Mouse (Mus musculus) neutrophil, adult 59 days (primary cell): Measurements from ENCODE around the gene Mmp2. TPM values are rescaled to one million over a fixed set of nuclear protein-coding genes. Genes with fewer than 3 reads are reported as not detected.

ENCODE experiments used
- total RNA-seq, 2 experiments: library from RNA; stranded (reverse); gene quantifications; 1 replicate in 1 of 2; 2 replicates in 1 of 2; pipeline ENCODE4 v1.2.4; 2023

The Mmp2 gene
- total RNA-seq, result 1 to 10 TPM in 1 of 2 experiments, under 1 TPM in 1; 0.76 to 1.3 TPM

GRCm38 (mm10) chr8:92827243-92828034 is at the start of gene Mmp2:
TSS of gene Mmp2 (plus strand) at chr8:92827291.

DNA sequence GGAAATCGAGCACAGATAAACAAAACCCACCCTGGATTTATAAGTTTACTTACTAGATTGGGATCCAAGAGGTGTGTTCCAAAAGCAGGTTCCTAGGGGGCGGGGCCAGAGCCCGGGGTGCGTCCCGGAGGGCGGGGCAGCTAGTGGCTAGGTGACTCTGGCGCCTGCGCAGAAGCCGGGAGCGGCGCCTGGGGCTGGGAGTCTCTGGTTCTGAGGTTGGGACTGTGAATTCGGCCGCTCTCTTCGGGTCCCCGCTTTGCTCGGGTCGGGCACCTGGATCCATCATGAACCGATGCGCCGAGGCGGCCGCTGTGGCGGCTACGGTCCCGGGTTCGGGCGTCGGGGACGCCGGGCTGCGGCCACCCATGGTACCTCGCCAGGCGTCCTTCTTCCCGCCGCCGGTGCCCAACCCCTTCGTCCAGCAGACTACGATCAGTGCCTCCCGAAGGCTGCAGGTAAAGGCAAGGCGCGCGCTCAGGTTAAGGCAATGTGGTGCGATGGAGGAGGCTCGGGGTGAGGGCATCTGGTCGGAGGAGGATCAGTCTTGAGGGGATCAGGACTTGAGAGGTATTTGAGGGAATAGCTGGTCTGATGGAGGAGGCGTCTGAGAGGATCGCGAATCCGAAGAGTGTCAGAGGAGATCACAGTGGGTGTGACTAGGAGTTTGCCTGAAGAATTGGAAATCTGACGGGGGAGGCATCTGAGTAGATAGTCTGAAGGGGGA is 28.2 kb downstream of the Mmp2 start, which contains the start of gene Lpcat2:
TSS of gene Lpcat2 (plus strand) at position 169 of the 724 bp plus-strand sequence.

DNA sequence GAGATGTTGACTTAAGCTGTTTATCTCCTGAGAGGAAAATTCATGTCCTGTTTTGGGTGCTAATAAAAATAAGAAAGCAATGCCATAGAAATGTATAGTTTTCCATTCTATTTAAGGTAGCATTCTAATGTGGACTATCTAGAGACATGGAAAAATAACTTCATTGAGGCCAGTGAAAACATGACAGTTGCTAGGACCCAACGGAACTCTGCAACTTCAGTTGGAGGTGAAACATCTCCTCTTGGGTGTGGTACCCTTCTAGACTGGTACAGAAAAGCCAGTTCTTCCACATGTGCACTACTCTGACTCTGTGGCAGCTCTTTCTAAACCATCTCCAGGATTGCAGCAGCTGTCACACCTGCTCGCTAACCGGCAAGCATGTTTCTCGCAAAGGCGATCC is 74.0 kb downstream of the Mmp2 start, which contains the start of gene Capns2:
TSS of gene Capns2 (plus strand) at position 301 of the 400 bp plus-strand sequence.

Other genes with a start within 250 kb of the Mmp2 start
- not detected for gene Irx6, start 153.0 kb upstream of the Mmp2 start, total RNA-seq
- gene Lpcat2, start 28.0 kb downstream of the Mmp2 start, total RNA-seq, result 100 to 1,000 TPM; 110 to 119 TPM
- 10 to 100 TPM; 10.4 to 16.2 TPM for gene Capns2, start 74.1 kb downstream of the Mmp2 start, total RNA-seq
- 1 to 10 TPM; 1.1 to 1.7 TPM for gene Slc6a2, start 132.8 kb downstream of the Mmp2 start, total RNA-seq
- not detected for gene Ces1a, start 220.9 kb downstream of the Mmp2 start, total RNA-seq